Mouse (Mus musculus) spleen, adult 2 months (tissue): ENCODE measurements around the gene Rgs10. TPM values are rescaled to one million over a fixed set of nuclear protein-coding genes. Genes with fewer than 3 reads are reported as not detected.
A peak's percentile ranks its signal among the peaks of the same experiment; 100 is the strongest.

Experiments
- DNase-seq, 2 experiments: peaks; one replicate each; pipeline versions ENCODE4 v3.0.0 to v3.0.0-alpha.2; 2012 to 2021; ENCODE audit warnings: low spot score in 2 of 2, low read depth in 1 of 2
- H3K27ac ChIP-seq: fragments of 200-500 bp; 2 replicates; pipeline ENCODE4 v1.5.1; 2012; ENCODE audit warnings: low read length, inconsistent platforms; ENCODE audit not compliant: insufficient read depth
- H3K27me3 ChIP-seq: fragments of 200-500 bp; 2 replicates; pipeline ENCODE4 v1.6.1; 2012; ENCODE audit warnings: mild to moderate bottlenecking, moderate library complexity, low read length, inconsistent platforms; ENCODE audit not compliant: control insufficient read depth, insufficient read depth
- H3K36me3 ChIP-seq: fragments of 200-500 bp; 2 replicates; pipeline ENCODE4 v1.6.1; 2012; ENCODE audit warnings: mild to moderate bottlenecking, low read length, inconsistent platforms; ENCODE audit not compliant: control insufficient read depth, insufficient read depth
- H3K4me1 ChIP-seq: fragments of 200-500 bp; 2 replicates; pipeline ENCODE4 v1.6.1; 2011; ENCODE audit warnings: inconsistent platforms; ENCODE audit not compliant: control insufficient read depth, insufficient read depth, insufficient read length
- H3K4me3 ChIP-seq: fragments of 200-500 bp; 2 replicates; pipeline ENCODE4 v1.5.1; 2011; ENCODE audit warnings: mild to moderate bottlenecking, inconsistent platforms; ENCODE audit not compliant: insufficient read depth, insufficient read length; ENCODE audit errors: extremely low read depth
- CTCF ChIP-seq: fragments of 200-500 bp; IDR thresholded peaks from 2 replicates; pipeline ENCODE4 v1.5.1; 2011; ENCODE audit warnings: mild to moderate bottlenecking, inconsistent platforms; ENCODE audit not compliant: insufficient read depth, insufficient read length, insufficient replicate concordance; ENCODE audit errors: extremely low read depth
- POLR2A ChIP-seq: fragments of 200-500 bp; IDR thresholded peaks from 2 replicates; pipeline ENCODE4 v1.6.1; 2011; ENCODE audit warnings: low read depth, low read length, inconsistent platforms
- WGBS: fragments of 180-500 bp; shearing (Covaris S2); methylation state at CpG from one replicate; pipeline ENCODE4 v1.1.7; 2018; 5-methylcytosine and 5-hydroxymethylcytosine counted together
- polyA plus RNA-seq: library from polyadenylated mRNA; depleted of rRNA; stranded (reverse); fragments of >200 nt; gene quantifications from 2 replicates; pipeline ENCODE4 v1.2.3, GENCODE M21; 2012

Gene Rgs10
- polyA plus RNA-seq, 1 experiment: 21.6 TPM

DNA sequence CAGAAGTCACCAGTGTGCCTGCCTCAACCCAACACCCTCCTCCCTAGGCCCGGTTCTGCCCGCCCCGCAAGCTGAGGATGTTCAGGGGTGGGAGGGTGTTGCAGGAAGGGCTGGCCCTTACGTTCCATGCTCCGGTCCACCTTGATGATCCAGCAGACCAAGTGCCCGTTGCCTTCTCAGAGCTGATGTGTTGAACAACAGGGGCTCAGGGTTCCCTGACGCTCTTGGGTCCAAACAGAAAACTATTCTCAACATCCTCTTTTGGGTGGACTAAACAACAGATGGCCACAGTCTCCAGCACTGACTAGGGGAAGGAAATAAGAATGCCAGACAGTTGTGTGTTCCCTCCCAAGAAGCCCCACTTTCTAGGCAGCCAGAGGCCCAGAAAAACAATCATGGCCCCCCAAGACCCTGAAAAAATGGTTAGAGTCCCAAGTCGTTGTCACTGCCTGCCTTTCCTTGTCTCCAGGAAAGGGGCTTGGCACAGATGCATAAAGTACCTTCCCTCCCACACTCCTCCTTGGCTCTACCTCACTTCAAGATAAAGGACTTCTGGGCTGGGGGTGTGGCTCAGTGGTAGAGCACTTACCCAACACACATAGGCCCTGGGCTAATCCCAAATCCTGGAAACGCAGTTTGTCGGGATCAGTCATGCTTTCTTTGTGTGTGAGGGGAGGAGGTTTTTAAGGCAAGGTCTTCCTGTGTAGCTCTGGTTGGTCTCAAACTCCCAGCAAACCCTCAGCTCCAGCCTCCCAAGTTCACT is 6.3 kb downstream of the Rgs10 start:
- TF ChIP-seq POLR2A (no peak), CTCF (no peak)
- H3K27me3 ChIP-seq: no peaks in the 10 kb centered on the region
- H3K27ac ChIP-seq: peak overlapping the region; percentile 33
- WGBS: 51% methylated on average over 10 of the region's 10 CpGs
- DNase-seq: no peak
- no peaks in the 10 kb centered on the region; the same call in 1 of the 2 replicates for H3K4me1 ChIP-seq
- no peak overlapping the region for H3K4me3 ChIP-seq
- no peaks in the 10 kb centered on the region; the same call in 1 of the 2 replicates for H3K36me3 ChIP-seq

DNA sequence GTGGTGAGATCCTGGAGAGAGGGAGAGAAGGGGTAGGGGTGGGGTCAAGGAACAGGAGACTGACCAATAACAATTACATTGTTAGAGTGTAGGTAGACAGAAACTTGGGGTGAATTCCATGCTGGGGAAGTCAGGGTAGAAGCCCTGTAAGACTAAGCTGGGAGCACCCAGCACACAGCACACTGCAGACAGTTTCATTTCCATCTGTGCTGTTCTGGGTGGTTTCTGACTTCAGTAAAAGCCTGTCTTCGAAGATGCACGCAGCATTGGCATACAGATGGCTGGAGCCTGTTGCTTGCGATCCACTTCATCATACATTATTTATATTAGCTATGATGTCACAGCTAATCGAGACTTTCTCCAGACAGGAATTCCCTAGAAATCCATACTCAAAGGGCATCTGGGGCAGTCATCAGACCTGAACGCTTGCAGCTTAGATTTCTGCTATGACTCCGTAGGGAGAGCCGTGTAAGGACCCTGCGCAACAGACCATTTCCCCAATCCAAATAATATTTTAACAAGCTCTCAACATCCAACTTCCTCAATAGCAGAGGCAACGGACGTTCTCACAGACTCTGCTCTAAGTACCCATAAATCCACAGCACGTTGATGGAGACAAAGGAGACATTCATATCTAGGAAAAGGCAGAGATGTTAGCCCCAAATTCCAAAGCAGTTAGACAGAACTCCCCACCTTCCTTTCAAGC is 7.7 kb downstream of the Rgs10 start:
- no peak for TF ChIP-seq POLR2A
- TF ChIP-seq CTCF: no peak
- H3K36me3 ChIP-seq: no peaks in the 10 kb centered on the region; the same call in 1 of the 2 replicates
- no peak overlapping the region for H3K27ac ChIP-seq
- WGBS: 50% methylated on average over 11 of the region's 11 CpGs
- DNase-seq: no peak
- no peaks in the 10 kb centered on the region for H3K27me3 ChIP-seq
- H3K4me1 ChIP-seq: no peaks in the 10 kb centered on the region; the same call in 1 of the 2 replicates
- no peak overlapping the region for H3K4me3 ChIP-seq

DNA sequence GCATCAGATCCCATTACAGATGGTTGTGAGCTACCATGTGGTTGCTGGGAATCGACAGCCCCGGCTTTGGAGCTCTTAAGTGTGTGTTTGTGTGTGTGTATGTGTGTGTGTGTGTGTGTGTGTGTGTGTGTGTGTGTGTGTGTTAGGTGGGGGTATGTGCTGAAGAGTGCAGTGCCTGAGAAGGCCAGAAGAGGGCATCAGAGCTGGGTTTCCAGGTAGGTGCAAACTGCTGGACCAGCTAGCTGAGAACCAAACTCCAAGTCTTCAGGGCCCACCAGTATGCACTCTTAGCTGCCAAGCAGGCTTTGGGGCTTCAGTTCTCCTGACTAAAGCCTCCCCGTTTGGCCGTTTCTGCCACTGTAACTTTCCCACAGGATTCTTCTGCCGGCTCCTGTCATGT is 10.3 kb downstream of the Rgs10 start:
- no peak for DNase-seq
- TF ChIP-seq POLR2A (no peak), CTCF (no peak)
- Histone ChIP-seq H3K27me3 (no peaks in the 10 kb centered on the region), H3K27ac (no peak overlapping the region), H3K4me3 (no peak overlapping the region), H3K36me3 (no peaks in the 10 kb centered on the region; the same call in 1 of the 2 replicates), H3K4me1 (no peaks in the 10 kb centered on the region; the same call in 1 of the 2 replicates)
- 99% methylated on average over 5 of the region's 5 CpGs for WGBS

DNA sequence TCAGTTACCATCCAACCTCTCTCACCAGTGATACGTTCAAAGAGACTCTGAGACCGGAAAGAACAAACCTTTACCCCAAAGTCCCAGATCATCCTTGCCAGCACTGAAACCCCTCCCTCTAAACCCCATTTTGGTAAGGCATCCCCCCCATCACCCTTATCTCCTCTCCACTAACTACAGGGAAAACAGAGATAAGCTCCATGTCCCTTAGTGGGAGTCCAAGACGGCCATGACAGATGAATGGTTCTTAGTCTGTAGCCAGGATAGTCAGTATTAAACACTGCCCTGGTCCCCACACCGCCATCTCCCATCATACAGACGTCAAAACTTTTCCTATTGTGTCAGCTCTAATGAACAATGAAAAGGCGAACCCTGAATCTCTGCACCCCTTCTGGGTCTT is 14.6 kb downstream of the Rgs10 start:
- no peak for DNase-seq
- Histone ChIP-seq H3K4me1 (peaks cover under 1% of the 10 kb centered on the region; the same call in 1 of the 2 replicates), H3K4me3 (no peak overlapping the region), H3K36me3 (peaks cover 5% of the 10 kb centered on the region), H3K27ac (no peak overlapping the region), H3K27me3 (no peaks in the 10 kb centered on the region)
- no peak for TF ChIP-seq POLR2A
- TF ChIP-seq CTCF: no peak
- 88% methylated on average over 6 of the region's 6 CpGs for WGBS

DNA sequence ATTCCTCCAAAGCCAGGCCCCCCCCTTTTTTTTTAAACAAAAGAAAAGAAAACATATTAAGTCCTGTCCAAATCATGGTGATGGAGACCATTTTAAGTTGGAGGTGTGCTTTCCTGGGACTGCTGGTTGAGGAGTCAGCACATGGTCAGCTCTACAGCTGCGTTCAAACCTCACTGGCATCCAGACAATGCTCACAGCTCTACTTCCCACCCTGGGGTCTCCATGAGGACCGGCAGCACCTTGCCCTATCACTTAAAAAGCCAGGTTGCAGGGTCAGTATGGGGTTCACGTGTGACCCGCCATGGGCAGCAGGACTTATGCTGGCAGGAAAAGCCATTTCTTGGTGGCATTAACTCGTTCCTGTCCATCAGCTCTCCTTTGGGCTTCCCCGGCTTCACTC is 15.0 kb downstream of the Rgs10 start:
- H3K4me1 ChIP-seq: peaks cover 5% of the 10 kb centered on the region; the same call in 1 of the 2 replicates
- TF ChIP-seq POLR2A (no peak), CTCF (no peak)
- no peak overlapping the region for H3K4me3 ChIP-seq
- no peak for DNase-seq
- 81% methylated on average over 6 of the region's 6 CpGs for WGBS
- H3K36me3 ChIP-seq: peaks cover 5% of the 10 kb centered on the region
- no peak overlapping the region for H3K27ac ChIP-seq
- no peaks in the 10 kb centered on the region for H3K27me3 ChIP-seq

DNA sequence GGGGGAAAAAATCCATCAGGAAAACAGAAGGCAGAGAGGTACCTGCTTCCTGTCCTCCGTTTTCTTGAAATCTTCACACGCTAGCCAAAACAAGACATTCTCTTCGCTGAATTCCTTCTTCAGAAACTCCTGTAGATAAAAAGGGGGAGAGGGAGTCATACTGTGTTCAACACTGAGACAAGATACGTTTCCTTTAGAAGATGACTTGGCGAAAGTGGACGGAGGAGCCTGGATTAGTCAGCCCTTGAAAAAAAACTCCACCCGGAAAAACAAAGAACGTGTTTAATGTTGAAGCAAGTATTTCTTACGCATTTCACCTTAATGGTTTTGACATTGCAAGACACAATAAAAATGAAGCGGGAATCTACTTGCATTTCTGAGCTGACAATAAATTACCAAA is 15.4 kb downstream of the Rgs10 start:
- Histone ChIP-seq H3K4me3 (no peak overlapping the region), H3K27ac (no peak overlapping the region), H3K27me3 (no peaks in the 10 kb centered on the region), H3K36me3 (peaks cover 5% of the 10 kb centered on the region; the same call in 1 of the 2 replicates), H3K4me1 (peaks cover 10% of the 10 kb centered on the region)
- WGBS: 84% methylated on average over 10 of the region's 10 CpGs
- no peak for TF ChIP-seq CTCF
- no peak for TF ChIP-seq POLR2A
- no peak for DNase-seq
